Mouse (Mus musculus) heart, embryonic 14.5 days (tissue): ENCODE results near the gene Bptf. TPM values are rescaled to one million over a fixed set of nuclear protein-coding genes. Genes with fewer than 3 reads are reported as not detected.

Experiments used
- ATAC-seq: fragments of 200-750 bp; cut with Nextera tagmentation; 2 replicates; pipeline ENCODE4 v1.8.0; 2017; ENCODE audit warnings: low read depth, moderate TSS enrichment; ENCODE audit not compliant: insufficient number of reproducible peaks, insufficient read depth, low FRiP score
- H3K27ac ChIP-seq, 2 experiments: fragments of 200-500 bp in 1 of 2; fragments of 300-500 bp in 1 of 2; sonication (generic) in 1 of 2; replicated peaks in 1 of 2; 2 replicates each; pipeline ENCODE4 v1.5.1; 2012 to 2014; ENCODE audit warnings: low read depth in 2 of 2, low read length in 2 of 2, control low read depth in 1 of 2, mild to moderate bottlenecking in 1 of 2, mixed read lengths in 1 of 2; ENCODE audit not compliant: control insufficient read depth in 1 of 2, insufficient read depth in 1 of 2
- H3K27me3 ChIP-seq: fragments of 300-500 bp; sonication (generic); 2 replicates; pipeline ENCODE4 v1.6.1; 2014; ENCODE audit warnings: mild to moderate bottlenecking, low read length, control low read depth; ENCODE audit not compliant: control insufficient read depth, insufficient read depth
- H3K36me3 ChIP-seq: fragments of 300-500 bp; sonication (generic); 2 replicates; pipeline ENCODE4 v1.6.1; 2014; ENCODE audit warnings: mild to moderate bottlenecking, control low read depth, low read length, mixed read lengths; ENCODE audit not compliant: control insufficient read depth, insufficient read depth
- H3K4me1 ChIP-seq, 2 experiments: fragments of 200-500 bp in 1 of 2; fragments of 300-500 bp in 1 of 2; sonication (generic) in 1 of 2; 2 replicates each; pipeline ENCODE4 v1.6.1; 2012 to 2014; ENCODE audit warnings: low read length in 2 of 2, control low read depth in 1 of 2, mixed read lengths in 1 of 2; ENCODE audit not compliant: control insufficient read depth in 2 of 2, insufficient read depth in 2 of 2
- H3K4me2 ChIP-seq: fragments of 300-500 bp; sonication (generic); 2 replicates; pipeline ENCODE4 v1.6.1; 2014; ENCODE audit warnings: mild to moderate bottlenecking, low read length
- H3K4me3 ChIP-seq, 2 experiments: fragments of 200-500 bp in 1 of 2; fragments of 300-500 bp in 1 of 2; sonication (generic) in 1 of 2; 2 replicates each; pipeline ENCODE4 v1.5.1; 2012 to 2014; ENCODE audit warnings: low read length in 2 of 2, mild to moderate bottlenecking in 2 of 2, control low read depth in 1 of 2, low read depth in 1 of 2, moderate library complexity in 1 of 2; ENCODE audit not compliant: control insufficient read depth in 1 of 2, insufficient read depth in 1 of 2
- H3K9ac ChIP-seq: fragments of 300-500 bp; sonication (generic); 2 replicates; pipeline ENCODE4 v1.6.1; 2014; ENCODE audit warnings: mild to moderate bottlenecking, low read length
- H3K9me3 ChIP-seq: fragments of 300-500 bp; sonication (generic); 2 replicates; pipeline ENCODE4 v1.6.1; 2016; ENCODE audit warnings: low read length, control low read depth; ENCODE audit not compliant: control insufficient read depth
- WGBS: fragments of 180-500 bp; shearing (Covaris S2); extraction: QIAGEN DNeasy Blood & Tissue Kit; methylation state at CpG from one replicate; pipeline ENCODE4 v1.1.7; 2014; 5-methylcytosine and 5-hydroxymethylcytosine counted together
- polyA plus RNA-seq: library from polyadenylated mRNA; unstranded; fragments of >200 nt; fragmentation: Nextera tagmentation; extraction: Ambion mirVana; gene quantifications from 2 replicates; pipeline ENCODE4 v1.2.1, GENCODE M21; 2014

The Bptf gene
- polyA plus RNA-seq, 1 experiment from 2014 or later: 31.3 TPM

DNA sequence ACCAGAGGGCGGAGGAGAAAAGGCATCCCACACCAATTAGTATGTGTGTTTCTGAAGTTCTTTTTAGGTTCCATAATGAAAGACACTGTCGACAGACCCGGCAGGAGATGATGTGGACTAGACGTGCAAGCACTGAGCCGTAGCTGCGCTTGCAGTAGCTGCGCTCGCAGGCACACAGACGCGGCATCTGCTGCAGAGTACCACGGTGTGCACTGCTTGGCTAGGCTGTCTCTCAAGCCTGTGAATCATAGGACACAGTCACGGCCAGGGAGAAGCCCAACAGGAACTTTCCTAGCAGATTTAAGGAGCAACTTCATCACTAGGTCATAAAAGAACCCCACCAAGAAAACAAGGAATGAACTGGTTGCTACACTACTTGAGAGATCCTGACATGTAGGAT lies 14.1 kb downstream of the Bptf start:
- no peaks in the 10 kb centered on the region for H3K36me3 ChIP-seq
- 70% methylated on average over 12 of the region's 12 CpGs for WGBS
- peaks cover 6 to 23% of the 10 kb centered on the region in 2 experiments for H3K4me1 ChIP-seq
- ATAC-seq: no peak
- no peaks in the 10 kb centered on the region for H3K27me3 ChIP-seq
- no peak overlapping the region for H3K27ac ChIP-seq
- H3K4me2 ChIP-seq: no peak overlapping the region
- H3K9me3 ChIP-seq: no peaks in the 10 kb centered on the region
- no peak overlapping the region for H3K4me3 ChIP-seq
- no peak overlapping the region for H3K9ac ChIP-seq

DNA sequence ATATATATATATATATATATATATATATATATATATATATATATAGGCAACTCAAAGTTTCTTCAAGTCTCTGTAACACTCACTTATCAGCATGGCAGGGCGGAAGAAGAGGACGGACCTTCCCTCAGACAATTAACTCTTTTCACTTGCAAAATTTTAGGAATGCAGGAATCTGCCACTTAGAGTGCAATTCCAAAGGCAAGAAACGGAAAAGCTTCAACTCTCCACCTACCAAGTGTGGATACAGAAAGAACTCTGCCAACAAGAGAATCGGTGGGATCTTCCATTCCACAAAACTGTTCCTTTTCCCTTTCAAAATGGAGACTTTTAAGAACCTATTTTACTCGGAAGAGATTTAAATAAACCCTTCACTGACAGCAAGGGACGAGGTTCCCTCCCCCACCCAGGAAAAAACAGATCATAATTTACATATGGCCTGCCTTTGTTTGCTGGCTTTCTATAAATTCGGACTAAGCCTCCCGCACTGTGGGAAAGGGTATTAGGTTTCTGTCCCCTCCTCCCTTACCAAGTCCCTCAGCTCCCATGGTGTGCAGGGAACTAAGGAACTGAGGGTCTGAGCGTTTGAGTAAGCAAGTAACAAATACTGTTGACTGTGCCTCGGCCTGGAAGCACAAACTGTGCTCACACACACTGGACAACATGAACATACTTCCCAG lies 17.9 kb downstream of the Bptf start:
- no peak for ATAC-seq
- Histone ChIP-seq H3K27me3 (no peaks in the 10 kb centered on the region), H3K4me3 (no peak overlapping the region)

DNA sequence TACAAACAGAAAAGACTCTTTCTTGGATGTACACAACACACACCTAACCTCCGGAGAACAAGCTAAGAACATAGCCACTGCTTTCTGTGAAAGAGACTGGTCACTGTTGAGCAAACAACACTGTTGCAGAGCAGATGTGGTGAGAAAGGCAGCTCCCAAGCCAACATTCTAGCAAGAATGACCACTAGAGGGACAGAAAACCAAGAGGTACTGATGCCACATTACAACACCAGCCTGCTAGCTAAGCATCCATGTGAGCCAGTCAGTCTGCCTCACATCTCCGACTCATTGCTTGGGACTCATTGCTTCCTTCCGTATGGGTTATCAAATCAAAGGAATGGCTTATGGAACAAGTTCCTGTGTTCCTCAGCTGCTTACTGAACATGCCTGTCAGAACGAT lies 18.8 kb downstream of the Bptf start:
- no peak overlapping the region for H3K4me2 ChIP-seq
- peaks cover 6 to 25% of the 10 kb centered on the region in 2 experiments for H3K4me1 ChIP-seq
- H3K27me3 ChIP-seq: no peaks in the 10 kb centered on the region
- WGBS: 66% methylated on average over 4 of the region's 4 CpGs
- H3K4me3 ChIP-seq: no peak overlapping the region
- peaks cover 25% of the 10 kb centered on the region for H3K36me3 ChIP-seq
- no peak for ATAC-seq
- H3K9me3 ChIP-seq: no peaks in the 10 kb centered on the region
- no peak overlapping the region for H3K27ac ChIP-seq
- no peak overlapping the region for H3K9ac ChIP-seq

More for the DNA sequence above, 17.9 kb downstream of the Bptf start:
- Histone ChIP-seq H3K36me3 (peaks cover 25% of the 10 kb centered on the region), H3K4me2 (0 out of 2 replicates have a peak overlapping the region, but pooled peaks have one; percentile 0), H3K9me3 (no peaks in the 10 kb centered on the region), H3K9ac (no peak overlapping the region), H3K4me1 (peaks cover 6 to 23% of the 10 kb centered on the region in 2 experiments), H3K27ac (peak overlapping the region in 1 of 2 experiments; percentile 14; a peak in 1 of 4 replicates)
- WGBS: 39% methylated on average over 10 of the region's 10 CpGs

DNA sequence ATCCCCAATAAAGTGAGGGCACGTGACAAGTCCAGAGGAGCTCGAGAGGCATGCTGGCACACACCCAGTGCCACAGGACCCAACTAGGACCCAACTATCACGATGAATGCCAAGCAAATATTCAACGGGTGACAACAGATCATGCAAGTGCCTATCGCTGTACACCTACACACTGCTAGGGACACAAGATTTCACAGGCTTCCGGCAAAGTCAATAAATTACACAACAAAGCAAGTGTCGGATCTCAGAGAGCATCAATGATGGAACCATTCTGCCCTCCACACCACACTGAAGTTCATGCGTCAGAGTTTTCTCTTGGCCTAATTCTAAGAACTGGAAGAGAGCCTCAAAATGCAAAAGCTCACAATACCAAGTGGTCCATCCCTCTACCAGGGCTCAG lies 22.3 kb downstream of the Bptf start:
- Histone ChIP-seq H3K36me3 (peaks cover 25% of the 10 kb centered on the region), H3K9ac (no peak overlapping the region), H3K4me2 (no peak overlapping the region), H3K27ac (no peak overlapping the region), H3K4me1 (peaks cover 4 to 26% of the 10 kb centered on the region in 2 experiments), H3K9me3 (no peaks in the 10 kb centered on the region), H3K4me3 (no peak overlapping the region), H3K27me3 (no peaks in the 10 kb centered on the region)
- ATAC-seq: no peak
- WGBS: 93% methylated on average over 8 of the region's 8 CpGs

DNA sequence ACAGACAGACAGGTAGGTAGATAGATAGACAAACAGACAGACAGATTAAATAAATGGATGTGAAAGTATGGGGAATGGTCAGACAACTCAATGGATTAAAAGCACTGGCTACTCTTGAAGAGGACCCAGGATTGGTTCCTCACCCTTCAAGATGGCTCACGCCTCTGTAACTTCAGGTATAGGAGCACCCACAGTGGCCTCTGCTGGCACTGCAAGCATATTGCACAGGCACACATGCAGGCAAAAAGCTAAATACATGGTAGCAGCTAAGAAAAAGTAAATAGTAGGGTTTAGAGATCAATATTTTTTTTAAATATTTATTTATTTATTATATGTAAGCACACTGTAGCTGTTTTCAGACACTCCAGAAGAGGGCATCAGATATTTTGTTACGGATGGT lies 23.0 kb downstream of the Bptf start:
- Histone ChIP-seq H3K4me2 (no peak overlapping the region), H3K4me3 (no peak overlapping the region), H3K27ac (no peak overlapping the region), H3K36me3 (peaks cover 25% of the 10 kb centered on the region), H3K9me3 (no peaks in the 10 kb centered on the region), H3K4me1 (peaks cover 0 to 20% of the 10 kb centered on the region in 2 experiments; a peak in 3 of 4 replicates), H3K9ac (no peak overlapping the region), H3K27me3 (no peaks in the 10 kb centered on the region)
- no peak for ATAC-seq
- WGBS: 94% methylated on average over 2 of the region's 2 CpGs

DNA sequence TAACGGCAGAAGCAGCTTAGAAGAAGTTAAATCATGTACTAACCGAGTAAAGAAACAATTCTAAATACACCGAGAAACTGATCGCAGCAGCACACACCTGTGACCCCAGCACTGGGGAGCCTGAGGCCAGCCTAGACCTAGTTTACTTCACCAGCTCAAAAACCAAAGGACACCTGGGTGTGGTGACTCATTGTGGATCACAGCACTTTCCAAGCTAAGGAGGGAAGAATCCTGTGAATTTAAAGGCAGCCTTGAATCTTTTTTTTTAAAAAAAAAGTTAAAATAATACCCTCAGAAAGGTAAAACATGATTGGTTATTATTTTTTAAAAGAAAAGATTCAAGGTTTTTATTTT lies 24.2 kb downstream of the Bptf start:
- no peak for ATAC-seq
- H3K9me3 ChIP-seq: no peaks in the 10 kb centered on the region
- H3K4me1 ChIP-seq: peaks cover 10 to 24% of the 10 kb centered on the region in 2 experiments
- H3K9ac ChIP-seq: no peak overlapping the region
- WGBS: 80% methylated on average over 4 of the region's 4 CpGs
- H3K36me3 ChIP-seq: peaks cover 25% of the 10 kb centered on the region
- H3K4me2 ChIP-seq: no peak overlapping the region
- no peaks in the 10 kb centered on the region for H3K27me3 ChIP-seq
- H3K27ac ChIP-seq: 0 out of 4 replicates have a peak overlapping the region, but pooled peaks of 1 of the 2 experiments have one; percentile 38
- no peak overlapping the region for H3K4me3 ChIP-seq

DNA sequence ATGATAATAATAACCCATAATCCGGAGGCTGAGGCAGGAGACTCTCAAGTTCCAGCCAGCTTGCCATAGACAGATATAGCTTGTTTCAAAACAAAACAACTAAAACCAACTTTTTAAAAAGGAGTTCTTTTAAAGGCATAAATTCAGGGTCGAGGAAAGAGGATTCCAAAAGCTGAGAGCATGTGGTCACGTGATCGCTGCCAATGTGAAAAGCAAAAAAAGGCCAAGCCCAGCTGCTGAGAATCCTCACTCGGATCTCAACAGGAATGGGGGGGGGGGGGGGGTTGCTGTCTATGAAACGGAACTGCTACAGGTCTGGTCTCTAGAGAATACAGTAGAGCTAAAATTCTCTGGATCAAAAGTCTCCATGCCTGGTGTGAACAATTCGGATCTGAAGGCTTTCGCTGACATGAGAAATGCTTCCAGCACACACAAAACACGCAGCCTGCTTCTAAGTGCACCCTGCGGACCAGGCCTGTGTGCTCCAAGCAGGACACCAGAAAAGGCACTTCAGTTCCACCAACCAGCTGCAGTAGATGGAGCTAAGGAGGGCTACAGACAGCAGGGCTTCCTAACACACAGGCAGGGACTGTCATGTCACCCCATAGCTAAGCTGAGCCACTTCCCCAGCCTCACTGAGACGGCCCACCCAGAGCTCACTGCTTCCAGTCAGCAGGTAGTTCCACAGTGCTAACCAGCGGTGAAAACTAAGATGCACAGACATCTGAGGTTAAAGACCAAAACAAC lies 24.8 kb downstream of the Bptf start:
- H3K27ac ChIP-seq: peak overlapping the region in 1 of 2 experiments; percentile 38; a peak in 1 of 4 replicates
- H3K27me3 ChIP-seq: no peaks in the 10 kb centered on the region
- peaks cover 25% of the 10 kb centered on the region for H3K36me3 ChIP-seq
- WGBS: 71% methylated on average over 12 of the region's 12 CpGs
- ATAC-seq: no peak
- H3K4me2 ChIP-seq: no peak overlapping the region
- H3K4me3 ChIP-seq: no peak overlapping the region
- no peaks in the 10 kb centered on the region for H3K9me3 ChIP-seq
- H3K4me1 ChIP-seq: peaks cover 15 to 30% of the 10 kb centered on the region in 2 experiments
- no peak overlapping the region for H3K9ac ChIP-seq
